Mouse (Mus musculus) kidney, postnatal 0 days (tissue): ENCODE data around the gene Mxra8. TPM values are rescaled to one million over a fixed set of nuclear protein-coding genes. Genes with fewer than 3 reads are reported as not detected.

Experiments
- ATAC-seq: fragments of 200-750 bp; cut with Nextera tagmentation; replicated peaks from 2 replicates; pipeline ENCODE4 v1.8.0; 2017; ENCODE audit warnings: low read depth, moderate number of reproducible peaks, moderate TSS enrichment, moderate library complexity; ENCODE audit not compliant: low FRiP score
- DNase-seq: peaks from one replicate; pipeline ENCODE4 v3.0.0-alpha.2; 2016; ENCODE audit warnings: low spot score
- H3K27ac ChIP-seq: fragments of 300-500 bp; sonication (generic); 2 replicates; pipeline ENCODE4 v1.5.1; 2014; ENCODE audit warnings: mild to moderate bottlenecking
- H3K27me3 ChIP-seq: fragments of 300-500 bp; sonication (generic); 2 replicates; pipeline ENCODE4 v1.6.1; 2014; ENCODE audit warnings: low read length, mixed read lengths; ENCODE audit not compliant: insufficient read depth
- H3K36me3 ChIP-seq: fragments of 300-500 bp; sonication (generic); 2 replicates; pipeline ENCODE4 v1.6.1; 2014; ENCODE audit warnings: low read length, mixed read lengths; ENCODE audit not compliant: insufficient read depth
- H3K4me1 ChIP-seq: fragments of 300-500 bp; sonication (generic); replicated peaks from 2 replicates; pipeline ENCODE4 v1.6.1; 2014; ENCODE audit warnings: antibody characterized with exemption, low read length, mixed read lengths; ENCODE audit not compliant: insufficient read depth
- H3K4me2 ChIP-seq: fragments of 300-500 bp; sonication (generic); 2 replicates; pipeline ENCODE4 v1.6.1; 2014; ENCODE audit warnings: mild to moderate bottlenecking, low read length, moderate library complexity, mixed read lengths
- H3K4me3 ChIP-seq: fragments of 300-500 bp; sonication (generic); replicated peaks from 2 replicates; pipeline ENCODE4 v1.5.1; 2014; ENCODE audit warnings: low read depth, low read length
- H3K9ac ChIP-seq: fragments of 300-500 bp; sonication (generic); 2 replicates; pipeline ENCODE4 v1.6.1; 2014; ENCODE audit warnings: low read depth, low read length
- H3K9me3 ChIP-seq: fragments of 300-500 bp; sonication (generic); replicated peaks from 2 replicates; pipeline ENCODE4 v1.6.1; 2016; ENCODE audit warnings: low read length, inconsistent platforms, mixed read lengths
- CTCF ChIP-seq: IDR thresholded peaks from 2 replicates; pipeline ENCODE4 v1.5.1; 2016; ENCODE audit warnings: antibody characterized with exemption, low read depth, mild to moderate bottlenecking, moderate library complexity
- WGBS: fragments of 180-500 bp; shearing (Covaris S2); extraction: QIAGEN DNeasy Blood & Tissue Kit; methylation state at CpG from one replicate; pipeline ENCODE4 v1.1.7; 2014; 5-methylcytosine and 5-hydroxymethylcytosine counted together
- polyA plus RNA-seq: library from polyadenylated mRNA; unstranded; fragments of >200 nt; fragmentation: Nextera tagmentation; extraction: Ambion mirVana; gene quantifications from 2 replicates; pipeline ENCODE4 v1.2.1, GENCODE M21; 2015

The Mxra8 gene
- polyA plus RNA-seq, 1 experiment from 2014 or later: 100 TPM

GRCm38 (mm10) chr4:155888181-155888580, 48.7 kb downstream of the Mxra8 start:
- peaks cover 10% of the 10 kb centered on the region for H3K4me1 ChIP-seq
- no peak overlapping the region for H3K27ac ChIP-seq
- H3K9ac ChIP-seq: no peak overlapping the region
- DNase-seq (no peak), ATAC-seq (no peak)
- H3K4me2 ChIP-seq: no peak overlapping the region
- no peak overlapping the region for H3K4me3 ChIP-seq
- peaks cover 41% of the 10 kb centered on the region for H3K36me3 ChIP-seq
- H3K27me3 ChIP-seq: no peaks in the 10 kb centered on the region
- WGBS: 92% methylated on average over 9 of the region's 9 CpGs
- no peaks in the 10 kb centered on the region for H3K9me3 ChIP-seq
- no peak for TF ChIP-seq CTCF

- peaks cover 41% of the 10 kb centered on the region for H3K36me3 ChIP-seq
- no peaks in the 10 kb centered on the region for H3K27me3 ChIP-seq
- no peak for ATAC-seq
- no peak overlapping the region for H3K4me2 ChIP-seq
- TF ChIP-seq CTCF: no peak
- no peak overlapping the region for H3K27ac ChIP-seq
- DNase-seq: no peak
- H3K4me3 ChIP-seq: no peak overlapping the region
- WGBS: 90% methylated on average over 5 of the region's 5 CpGs
- H3K9me3 ChIP-seq: no peaks in the 10 kb centered on the region
- peaks cover 14% of the 10 kb centered on the region for H3K4me1 ChIP-seq
- H3K9ac ChIP-seq: no peak overlapping the region
These were observed 49.8 kb downstream of the Mxra8 start for GRCm38 (mm10) chr4:155889316-155889715.

DNA sequence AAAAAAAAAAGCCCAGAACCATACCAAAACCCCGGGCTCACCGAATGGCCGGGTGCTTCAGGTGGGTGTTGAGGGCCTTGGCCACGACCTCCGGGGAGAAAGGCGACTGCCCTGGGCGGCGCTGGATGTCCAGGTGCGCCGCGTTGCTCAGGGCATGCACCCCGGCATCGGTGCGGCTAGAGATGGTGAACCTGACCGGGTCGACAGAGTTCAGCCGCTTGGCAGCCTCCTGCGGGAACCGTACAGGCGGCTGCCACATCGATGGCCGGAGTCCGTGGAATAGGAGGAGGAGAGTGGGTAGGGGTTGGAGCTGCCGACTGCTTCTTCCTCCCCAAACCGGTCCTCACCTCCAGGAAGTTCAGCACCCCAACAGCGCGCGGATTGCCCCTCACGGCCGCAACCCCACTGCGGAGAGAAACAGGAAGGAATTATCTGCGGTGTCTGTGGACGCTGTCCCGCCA, 51.6 kb downstream of the Mxra8 start:
- DNase-seq: no peak
- peak overlapping the region; percentile 78 for H3K9ac ChIP-seq
- peak overlapping the region; percentile 70 for H3K4me3 ChIP-seq
- H3K27ac ChIP-seq: peak overlapping the region; percentile 94; the same call in 1 of the 2 replicates
- no peak for ATAC-seq
- under 1% methylated on average over 34 of the region's 34 CpGs for WGBS
- peak overlapping the region; percentile 99 for H3K4me2 ChIP-seq
- no peaks in the 10 kb centered on the region for H3K27me3 ChIP-seq
- peaks cover 32% of the 10 kb centered on the region for H3K36me3 ChIP-seq
- no peaks in the 10 kb centered on the region for H3K9me3 ChIP-seq
- no peak for TF ChIP-seq CTCF
- H3K4me1 ChIP-seq: peaks cover 15% of the 10 kb centered on the region

DNA sequence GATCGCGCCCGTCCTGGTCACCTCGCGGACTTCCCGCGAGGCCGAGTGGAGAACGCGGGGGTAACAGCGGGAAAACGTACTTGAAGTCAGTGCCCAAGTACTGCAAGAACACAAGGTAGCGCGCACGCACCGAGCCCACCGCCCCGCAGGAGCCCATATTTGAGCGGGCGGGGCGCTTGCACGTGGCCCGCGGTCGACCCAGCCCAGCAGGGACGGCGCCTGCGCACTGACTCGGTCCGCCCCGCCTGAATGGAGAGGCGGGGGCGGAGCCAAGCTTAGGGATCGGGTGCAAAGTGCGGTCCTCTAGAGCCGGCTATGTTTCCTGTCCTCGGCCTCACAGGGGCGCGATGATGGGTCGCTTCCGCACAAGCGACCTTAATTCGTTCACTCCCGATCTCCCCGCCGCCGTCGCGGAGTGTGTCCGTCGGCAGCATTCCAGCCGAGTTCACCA, 52.1 kb downstream of the Mxra8 start, which contains the start of the genes Pusl1 and Acap3:
Gene Pusl1, minus strand, starts transcription at position 231 of the 451 bp plus-strand sequence.
Gene Acap3, plus strand, starts transcription at position 272 of the 451 bp plus-strand sequence.
- H3K4me1 ChIP-seq: peaks cover 15% of the 10 kb centered on the region
- ATAC-seq (peak; percentile 86), DNase-seq (peak; percentile 97)
- H3K36me3 ChIP-seq: peaks cover 27% of the 10 kb centered on the region
- no peak for TF ChIP-seq CTCF
- H3K27me3 ChIP-seq: no peaks in the 10 kb centered on the region
- H3K9ac ChIP-seq: peak within 1 kb of the TSS; percentile 78
- H3K4me3 ChIP-seq: peak within 1 kb of the TSS; percentile 70
- H3K9me3 ChIP-seq: no peaks in the 10 kb centered on the region
- WGBS: under 1% methylated on average over 52 of the region's 52 CpGs
- peak within 1 kb of the TSS; percentile 99 for H3K4me2 ChIP-seq
- peak within 1 kb of the TSS; percentile 94 for H3K27ac ChIP-seq

GRCm38 (mm10) chr4:155892017-155892416, 52.5 kb downstream of the Mxra8 start:
- peak; percentile 89 for ATAC-seq

DNA sequence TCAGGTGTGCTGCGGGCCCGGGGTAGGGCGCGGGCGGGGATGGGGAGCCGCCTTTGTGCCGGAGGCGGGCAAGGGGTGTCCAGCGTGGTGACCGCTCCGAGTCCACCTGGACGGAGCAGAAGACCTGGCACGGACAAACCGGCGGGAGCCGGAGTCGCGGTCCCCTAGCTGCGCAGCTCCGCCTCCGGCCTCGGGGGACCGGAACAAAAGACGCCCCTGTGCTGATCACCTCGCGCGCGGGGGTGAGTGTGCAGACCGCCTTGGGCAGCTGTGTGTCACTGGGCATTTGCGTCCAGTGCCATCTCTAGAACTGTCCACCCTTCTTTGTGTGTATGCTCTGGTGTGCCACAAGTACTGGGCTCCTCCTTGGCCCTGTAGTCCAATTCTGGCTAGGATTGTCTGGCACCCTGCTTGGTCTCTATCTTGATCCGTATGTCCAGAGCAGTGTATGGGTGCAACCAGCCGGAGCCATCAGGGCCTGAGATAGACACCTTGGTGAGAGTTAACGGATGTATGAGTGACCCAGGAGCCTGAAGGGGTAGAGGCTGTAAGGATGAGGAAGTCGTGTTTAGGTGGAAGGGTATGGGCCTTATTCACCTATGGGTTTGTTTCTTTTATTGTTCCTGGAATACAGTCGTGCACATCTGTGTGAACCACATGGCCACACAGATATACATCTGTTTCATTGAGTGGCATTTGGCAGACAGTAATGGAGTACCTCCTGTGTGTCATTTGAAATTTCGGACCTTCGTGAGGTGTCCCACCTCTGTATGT, 53.1 kb downstream of the Mxra8 start:
- Histone ChIP-seq H3K27ac (peak overlapping the region; percentile 94), H3K4me2 (peak overlapping the region; percentile 99), H3K4me3 (peak overlapping the region; percentile 70), H3K9me3 (no peaks in the 10 kb centered on the region), H3K36me3 (peaks cover 16% of the 10 kb centered on the region), H3K4me1 (peaks cover 15% of the 10 kb centered on the region), H3K9ac (peak overlapping the region; percentile 78), H3K27me3 (no peaks in the 10 kb centered on the region)
- DNase-seq (peak; percentile 24), ATAC-seq (peak; percentile 45)
- TF ChIP-seq CTCF: no peak
- WGBS: 5% methylated on average over 30 of the region's 37 CpGs

More at GRCm38 (mm10) chr4:155892017-155892416, 52.5 kb downstream of the Mxra8 start:
- peak overlapping the region; percentile 78 for H3K9ac ChIP-seq
- peak overlapping the region; percentile 70 for H3K4me3 ChIP-seq
- DNase-seq: peak; percentile 92
- H3K4me1 ChIP-seq: peaks cover 15% of the 10 kb centered on the region
- H3K27me3 ChIP-seq: no peaks in the 10 kb centered on the region
- H3K9me3 ChIP-seq: no peaks in the 10 kb centered on the region
- H3K36me3 ChIP-seq: peaks cover 22% of the 10 kb centered on the region
- peak; percentile 23; the same call in 1 of the 2 replicates for TF ChIP-seq CTCF
- WGBS: under 1% methylated on average over 56 of the region's 56 CpGs
- peak overlapping the region; percentile 94 for H3K27ac ChIP-seq
- H3K4me2 ChIP-seq: peak overlapping the region; percentile 99
